Mouse (Mus musculus) thymus, adult 2 months (tissue): ENCODE measurements at regions not wholly inside any gene's neighbourhood (a gene's known extent, or its start where the extent isn't known, plus 50 kb on each side); places are given as distances from the start of the nearest gene placed in this dataset.

Experiments
- CTCF ChIP-seq: fragments of 200-500 bp; IDR thresholded peaks from 2 replicates; pipeline ENCODE4 v1.5.1; 2012; ENCODE audit warnings: mild to moderate bottlenecking, control low read depth, low read length, moderate library complexity, borderline replicate concordance; ENCODE audit not compliant: control insufficient read depth, poor library complexity, insufficient read depth; ENCODE audit errors: extremely low read depth
- POLR2A ChIP-seq: fragments of 200-500 bp; IDR thresholded peaks from 2 replicates; pipeline ENCODE4 v1.6.1; 2012; ENCODE audit warnings: mild to moderate bottlenecking, low read length, control low read depth, moderate library complexity; ENCODE audit not compliant: control insufficient read depth, poor library complexity, insufficient read depth; ENCODE audit errors: extremely low read depth

DNA sequence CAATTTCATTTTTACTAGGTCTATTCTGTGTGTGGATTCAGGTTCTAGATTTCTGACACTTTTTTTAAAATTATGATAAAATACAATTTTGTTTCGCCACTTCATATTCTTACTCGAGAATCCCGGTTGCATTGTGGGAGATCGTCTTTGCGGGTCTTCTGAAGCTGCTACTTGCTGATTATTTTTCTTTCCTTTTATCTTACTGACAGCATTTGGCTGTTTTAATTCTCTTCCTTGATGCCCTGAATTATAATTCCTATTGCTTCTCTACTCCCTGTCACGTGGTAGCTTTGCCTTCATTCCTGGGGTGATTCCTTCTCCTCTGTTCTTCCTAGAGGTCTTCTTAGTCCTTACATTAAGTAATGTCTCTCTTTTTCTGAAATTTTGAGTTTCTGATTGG lies 193.8 kb upstream of the Tent5a start:
- TF ChIP-seq CTCF (no peak), POLR2A (no peak)
